Mouse (Mus musculus): ENCODE data around the gene Pdhb. TPM values are rescaled to one million over a fixed set of nuclear protein-coding genes. Genes with fewer than 3 reads are reported as not detected.
"Not testable (repeated sequence)": the region's sequence is repeated elsewhere in the genome, so short reads cannot be mapped to it uniquely, and the experiment has no call there.

Pdhb gene
- total RNA-seq, 2 experiments from 2014 or later: 233 to 238 TPM

DNA sequence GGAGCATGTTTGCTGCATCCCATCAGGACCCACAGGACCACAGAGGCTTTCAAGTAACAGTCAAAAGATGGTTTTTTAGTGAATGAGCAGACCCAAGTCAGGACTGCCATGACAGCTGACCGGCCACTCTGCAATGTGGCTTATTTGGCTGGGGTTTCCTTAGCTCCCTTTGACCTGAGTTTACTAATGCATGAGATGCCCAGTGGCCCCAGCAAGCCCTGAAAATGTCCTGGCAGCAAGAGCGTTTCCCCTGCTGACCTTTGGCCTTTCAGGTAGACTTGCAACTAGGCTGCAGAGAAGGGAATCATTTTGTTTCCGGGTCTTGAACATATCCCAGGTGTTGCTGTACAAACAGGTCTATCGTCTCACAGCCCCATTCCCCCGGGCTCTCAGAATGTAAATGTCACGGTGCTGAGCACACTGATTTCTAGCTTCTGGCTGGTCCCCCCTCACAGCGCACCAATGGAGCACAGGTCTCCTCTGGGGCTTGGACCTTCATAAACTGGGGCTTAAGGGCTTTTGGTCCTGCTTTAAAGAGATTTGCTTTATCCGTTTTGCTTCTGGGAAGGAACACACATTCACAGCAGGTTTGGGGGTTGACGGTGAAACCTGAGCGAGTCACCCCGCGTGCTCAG, 18.6 kb upstream of the Pdhb start:
- no peak for DNase-seq (ENCODE audit: low spot score in 2 of 2)

- no peak for DNase-seq (ENCODE audit: low spot score in 2 of 2)
These were observed 17.7 kb upstream of the Pdhb start for GRCm38 (mm10) chr14:8190556-8190955.

DNA sequence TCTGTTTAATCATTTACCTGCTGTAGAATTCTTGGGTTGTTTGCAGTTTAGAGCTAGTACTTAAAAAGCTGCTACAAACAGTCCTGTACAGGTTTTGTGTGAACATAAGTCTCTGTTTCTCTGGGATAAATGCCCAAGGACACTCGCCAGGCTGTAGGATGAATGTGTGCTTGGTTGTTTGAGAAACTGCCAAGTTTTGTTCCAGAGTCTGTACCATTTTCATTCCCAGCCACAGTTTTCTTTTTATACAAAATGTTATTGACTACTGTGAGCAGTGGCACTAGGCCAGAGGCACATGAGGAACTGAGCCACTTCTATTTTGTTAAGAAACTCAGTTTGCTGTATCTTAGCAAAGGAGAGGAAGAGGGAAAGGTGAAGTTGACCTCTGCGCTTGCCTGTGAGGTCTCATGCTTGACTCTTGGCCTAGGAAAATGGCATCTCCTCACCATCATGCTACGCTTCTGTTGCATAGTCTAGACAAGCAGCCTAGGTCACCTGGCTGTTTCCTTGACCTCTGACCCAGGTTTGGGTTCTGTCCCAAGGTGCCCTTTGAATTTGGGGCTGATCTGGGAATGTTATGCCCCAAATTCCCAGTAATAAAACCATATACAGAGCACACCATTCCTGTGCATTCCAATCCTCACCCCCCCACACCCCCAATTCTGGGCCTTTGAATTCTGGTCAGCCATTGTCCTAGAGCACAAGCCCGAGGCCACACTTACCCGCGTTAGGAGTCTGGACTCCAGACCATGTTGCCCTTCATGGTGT, 13.6 kb upstream of the Pdhb start:
- no peak for DNase-seq (ENCODE audit: low spot score in 2 of 2)

GRCm38 (mm10) chr14:8183330-8183729, 10.5 kb upstream of the Pdhb start:
- no peak for DNase-seq (ENCODE audit: low spot score in 2 of 2)

DNA sequence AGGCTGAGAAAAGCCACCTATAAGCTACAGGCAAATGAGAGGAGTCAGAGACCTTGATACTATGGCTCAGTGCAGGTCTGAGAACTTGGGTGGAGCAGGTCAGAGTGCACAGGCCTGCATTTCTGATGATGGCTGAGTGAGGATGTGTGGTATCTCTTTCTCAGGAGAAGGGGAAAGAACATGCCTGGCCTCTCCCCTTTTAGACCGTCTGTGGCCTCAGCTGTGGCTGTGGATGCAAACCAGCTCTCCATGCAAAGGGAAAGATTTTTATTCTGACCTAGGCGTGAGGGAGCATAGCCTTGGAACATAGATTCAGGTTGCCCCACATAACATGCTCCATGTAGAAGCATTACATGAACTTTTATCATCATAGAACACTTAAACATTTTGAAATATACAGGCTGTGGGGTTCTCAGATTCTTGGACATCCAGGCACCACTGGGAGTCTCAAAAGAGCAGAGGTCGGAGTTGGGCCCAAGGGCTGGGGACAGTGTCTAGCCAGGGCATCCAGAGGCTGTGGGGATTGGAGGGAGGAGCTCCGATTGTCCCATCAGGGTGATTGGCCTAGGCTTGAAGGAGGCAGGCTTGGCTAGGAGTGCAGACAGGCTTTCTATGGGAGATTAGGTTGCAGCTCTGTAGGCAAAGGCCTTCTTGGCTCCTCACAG, 7.7 kb upstream of the Pdhb start:
- no peak for DNase-seq (ENCODE audit: low spot score in 2 of 2)

GRCm38 (mm10) chr14:8176251-8176650, 3.4 kb upstream of the Pdhb start:
- no peak for DNase-seq (ENCODE audit: low spot score in 2 of 2)

- no peak for DNase-seq (ENCODE audit: low spot score in 2 of 2)
These were observed 1.8 kb upstream of the Pdhb start for GRCm38 (mm10) chr14:8174634-8175033.

DNA sequence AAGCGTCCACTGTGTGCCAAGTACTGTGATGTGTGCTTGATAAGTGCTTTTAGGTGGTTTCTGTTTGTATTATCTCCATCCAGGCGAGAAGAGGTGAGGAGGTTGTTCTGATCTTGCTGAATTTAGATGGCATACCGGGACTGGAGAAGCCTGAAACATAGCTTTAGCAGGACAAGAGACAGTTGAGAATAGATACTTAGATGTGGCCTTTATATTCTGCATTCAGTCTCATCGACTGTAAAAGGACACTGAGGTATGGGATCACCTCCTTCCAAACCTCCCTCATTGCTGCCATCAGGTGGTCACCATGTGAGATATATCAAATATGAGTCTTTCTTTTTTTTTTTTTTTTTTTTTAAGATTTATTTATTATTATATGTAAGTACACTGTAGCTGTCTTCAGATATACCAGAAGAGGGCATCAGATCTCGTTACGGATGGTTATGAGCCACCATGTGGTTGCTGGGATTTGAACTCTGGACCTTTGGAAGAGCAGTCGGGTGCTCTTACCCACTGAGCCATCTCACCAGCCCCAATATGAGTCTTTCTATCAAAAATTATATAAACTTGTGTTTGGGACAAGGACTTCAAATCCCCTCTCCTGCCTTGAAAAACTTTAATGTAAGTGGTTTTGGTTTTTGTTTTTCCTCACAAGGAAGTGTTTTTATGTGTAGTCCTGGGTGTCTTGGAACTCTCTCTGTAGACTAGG, 871 bp upstream of the Pdhb start:
- DNase-seq (ENCODE audit: low spot score in 2 of 2): not testable (repeated sequence)

GRCm38 (mm10) chr14:8164463-8164862, 8.4 kb downstream of the Pdhb start:
- DNase-seq (ENCODE audit: low spot score in 2 of 2): no peak

DNA sequence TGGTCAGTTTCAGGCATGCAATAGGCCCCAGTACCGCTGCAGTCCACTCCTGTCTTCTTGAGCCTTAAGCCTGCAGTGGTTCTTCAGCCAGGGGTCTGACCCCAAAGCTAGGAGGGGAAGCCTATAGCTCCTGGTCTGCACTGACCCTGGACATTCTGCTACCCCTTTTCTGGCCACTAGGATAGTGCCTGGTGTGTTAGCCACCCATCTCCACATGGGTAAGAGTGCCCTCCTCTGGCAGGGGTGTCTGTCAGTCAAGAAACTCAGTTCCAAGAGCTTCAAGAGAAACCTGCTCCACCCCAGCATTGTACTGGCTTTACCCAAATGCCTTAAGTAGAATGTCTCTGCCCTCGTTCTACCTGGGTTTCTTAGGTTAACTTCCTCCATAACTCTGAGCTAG, 11.0 kb downstream of the Pdhb start:
- DNase-seq (ENCODE audit: low spot score in 2 of 2): peak in 1 of 2 experiments; percentile 21

DNA sequence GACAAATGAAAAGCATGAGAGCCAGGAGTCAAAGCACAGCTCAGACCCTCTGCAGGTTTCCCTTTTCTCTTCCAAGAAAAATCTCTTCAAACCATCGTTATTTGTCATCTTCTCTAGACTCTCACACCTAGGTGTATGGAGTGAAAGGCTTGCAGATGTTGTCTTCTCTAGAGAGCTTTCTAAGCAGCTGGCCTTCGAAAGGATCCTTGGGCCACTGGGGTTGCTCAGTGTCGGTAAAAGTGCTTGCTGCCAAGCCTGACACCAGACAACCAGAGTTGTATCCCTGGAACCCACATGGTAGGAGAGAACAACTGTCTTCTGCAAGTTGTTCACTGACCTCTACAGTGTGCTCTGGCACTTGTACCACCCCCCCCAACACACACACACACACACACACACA, 13.7 kb downstream of the Pdhb start:
- no peak for DNase-seq (ENCODE audit: low spot score in 2 of 2)

- no peak for DNase-seq (ENCODE audit: low spot score in 2 of 2)
These were observed 14.1 kb downstream of the Pdhb start for GRCm38 (mm10) chr14:8158721-8159120.

DNA sequence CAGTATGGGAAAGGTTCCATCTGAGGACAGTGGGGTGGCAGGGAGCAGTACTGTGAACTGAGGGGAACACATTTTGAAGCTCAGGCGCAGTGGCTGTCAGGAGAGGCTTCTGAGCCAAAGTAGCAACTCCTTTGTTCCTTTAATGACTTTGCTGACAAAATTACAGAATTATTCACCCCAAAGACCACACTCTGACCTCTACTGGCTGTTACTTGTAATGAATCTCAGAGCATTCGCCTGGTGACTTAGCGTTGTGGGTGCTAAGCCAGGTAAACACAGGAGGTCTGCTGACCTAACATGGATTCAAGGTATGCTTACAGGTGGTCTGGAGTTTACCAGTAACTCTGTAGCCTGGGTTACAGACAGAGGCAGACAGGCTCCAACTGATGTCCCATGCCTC, 15.9 kb downstream of the Pdhb start:
- no peak for DNase-seq (ENCODE audit: low spot score in 2 of 2)

- no peak for DNase-seq (ENCODE audit: low spot score in 2 of 2)
These were observed 18.8 kb downstream of the Pdhb start for GRCm38 (mm10) chr14:8154072-8154471.

GRCm38 (mm10) chr14:8151757-8152156, 21.1 kb downstream of the Pdhb start:
- DNase-seq (ENCODE audit: low spot score in 2 of 2): no peak

GRCm38 (mm10) chr14:8148842-8149241, 24.0 kb downstream of the Pdhb start:
- no peak for DNase-seq (ENCODE audit: low spot score in 2 of 2)

DNA sequence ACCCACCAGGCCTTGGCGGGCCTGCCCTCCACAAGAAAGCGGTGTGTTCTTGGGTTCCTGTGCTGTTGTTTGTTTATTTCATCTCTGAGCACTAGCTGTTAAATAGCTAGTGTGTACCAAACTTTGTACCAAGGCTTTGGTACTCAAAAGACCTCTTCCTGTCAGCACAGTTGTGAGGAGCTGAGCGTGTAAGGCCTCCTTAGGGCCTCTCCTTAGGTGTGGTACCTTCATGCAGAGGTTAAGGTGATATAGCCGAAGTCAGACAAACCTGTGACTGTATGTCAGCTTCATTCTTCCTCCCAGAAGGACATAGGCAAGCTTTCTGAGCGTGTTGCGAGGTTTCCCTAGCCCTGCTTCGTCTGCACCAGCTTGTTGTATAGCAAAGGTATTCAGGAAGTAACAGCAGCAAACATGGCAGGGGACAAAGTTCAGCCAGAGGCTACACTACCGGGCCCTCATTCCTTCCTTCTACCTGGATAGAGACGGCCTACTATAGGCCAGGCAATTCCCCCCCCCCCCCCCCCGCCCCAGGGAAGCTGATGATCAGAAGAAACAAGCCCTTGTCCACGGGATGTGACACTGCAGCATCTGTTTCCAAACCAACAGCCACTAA, 26.1 kb downstream of the Pdhb start:
- no peak for DNase-seq (ENCODE audit: low spot score in 2 of 2)

- DNase-seq (ENCODE audit: low spot score in 2 of 2): no peak
These were observed 26.9 kb downstream of the Pdhb start for GRCm38 (mm10) chr14:8145594-8146558.

- DNase-seq (ENCODE audit: low spot score in 2 of 2): no peak
These were observed 31.7 kb downstream of the Pdhb start for GRCm38 (mm10) chr14:8141131-8141530.

Measured in adrenal gland, postnatal 4 days (tissue).